Mouse (Mus musculus) adrenal gland, postnatal 36 days (tissue): ENCODE results near the gene Slc25a17. TPM values are rescaled to one million over a fixed set of nuclear protein-coding genes. Genes with fewer than 3 reads are reported as not detected.

Source experiments
- DNase-seq, 2 experiments: peaks; one replicate each; pipeline ENCODE4 v3.0.0; 2021; ENCODE audit warnings: mixed read lengths in 1 of 2
- total RNA-seq, 2 experiments: library from RNA; stranded (reverse); gene quantifications; 2 replicates each; pipeline ENCODE4 v1.2.3; 2021

Slc25a17 gene
- total RNA-seq, 2 experiments from 2014 or later, result 79.2 to 106 TPM

DNA sequence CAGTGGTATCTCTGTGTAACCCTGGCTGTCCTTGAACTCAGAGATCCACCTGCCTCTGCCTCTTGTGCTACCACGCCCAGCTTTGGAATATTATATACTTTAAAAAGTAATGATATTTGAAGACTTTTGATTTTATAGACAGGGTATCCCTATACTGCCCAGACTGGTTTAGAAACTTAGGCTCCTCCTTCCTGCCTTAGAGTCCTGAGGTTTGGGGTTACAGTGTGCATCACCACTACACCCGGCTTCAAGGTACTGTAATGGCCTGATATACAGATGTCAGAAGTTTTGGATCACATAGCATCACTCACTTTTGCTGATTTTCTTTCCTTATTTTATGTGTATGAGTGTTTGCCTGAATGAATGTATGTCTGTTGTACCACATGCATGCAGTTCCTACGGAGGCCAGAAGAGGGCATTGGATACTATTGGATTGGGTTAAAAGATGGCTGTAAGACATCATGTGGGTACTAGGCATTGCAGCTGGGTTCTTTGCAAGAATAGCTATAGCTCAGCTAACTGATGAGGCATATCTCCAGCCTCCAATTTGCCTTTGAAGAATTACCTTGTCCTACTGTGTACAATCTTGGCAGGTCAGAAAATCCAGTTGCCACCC, 5.4 kb downstream of the Slc25a17 start:
- DNase-seq, result peak; percentile 64 to 72

DNA sequence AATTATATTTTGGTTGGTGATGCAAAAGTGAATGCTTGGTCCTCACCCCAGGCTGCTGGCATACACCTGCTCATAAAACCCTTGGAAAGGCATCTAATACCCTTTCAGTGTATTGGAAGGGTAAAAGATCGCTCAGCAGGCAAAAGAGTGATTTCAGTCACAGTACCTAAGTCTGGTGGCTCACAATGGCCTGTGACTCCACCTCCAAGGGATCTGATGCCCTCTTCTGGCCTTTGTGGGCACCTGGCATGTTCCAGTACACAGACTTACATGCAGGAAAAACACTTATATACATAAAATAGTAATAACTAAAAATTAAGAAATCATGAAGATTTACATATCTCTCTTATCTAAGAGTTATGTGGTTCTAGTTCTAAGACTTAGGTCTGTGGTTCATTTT, 8.0 kb downstream of the Slc25a17 start:
- DNase-seq, result peak; percentile 32 to 33

DNA sequence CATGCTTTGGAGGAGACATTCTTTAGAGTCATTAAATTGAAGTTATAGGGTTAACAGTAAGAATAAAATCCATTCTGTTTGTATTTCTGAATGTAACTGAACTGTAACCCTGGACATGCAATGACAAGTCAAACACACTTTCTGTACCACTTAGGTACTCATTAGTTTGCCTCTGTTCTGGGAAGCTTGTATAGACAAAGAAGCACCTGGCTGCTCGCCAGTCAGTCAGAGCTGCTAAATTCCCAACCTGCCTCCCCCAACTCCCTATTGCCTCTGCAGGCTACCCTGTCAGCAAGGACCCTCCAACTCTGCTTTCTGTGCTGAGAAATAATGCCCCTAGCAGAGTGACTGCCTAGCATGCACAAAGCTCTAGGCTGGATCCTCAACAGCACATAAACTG, 10.2 kb downstream of the Slc25a17 start:
- DNase-seq, result no peak

DNA sequence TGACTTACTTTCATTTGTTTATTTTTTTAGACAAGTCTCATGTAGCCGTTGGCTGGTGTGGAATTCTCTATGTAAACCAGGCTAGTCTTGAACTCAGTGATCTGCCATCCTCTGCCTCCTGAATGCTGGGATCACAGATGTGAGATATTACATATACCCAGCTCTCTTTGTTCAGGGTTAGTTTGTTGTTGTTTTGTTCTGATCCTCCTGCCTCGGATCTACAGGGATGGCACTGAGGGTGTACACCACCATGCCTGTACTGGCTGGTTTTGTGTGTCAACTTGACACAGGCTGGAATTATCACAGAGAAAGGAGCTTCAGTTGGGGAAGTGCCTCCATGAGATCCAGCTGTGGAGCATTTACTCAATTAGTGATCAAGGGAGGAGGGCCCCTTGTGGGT, 12.2 kb downstream of the Slc25a17 start:
- no peak for DNase-seq

GRCm38 (mm10) chr15:81347466-81347865, 13.1 kb downstream of the Slc25a17 start:
- DNase-seq, result no peak

- DNase-seq, result no peak
Measured at GRCm38 (mm10) chr15:81341426-81341825, 19.2 kb downstream of the Slc25a17 start.

DNA sequence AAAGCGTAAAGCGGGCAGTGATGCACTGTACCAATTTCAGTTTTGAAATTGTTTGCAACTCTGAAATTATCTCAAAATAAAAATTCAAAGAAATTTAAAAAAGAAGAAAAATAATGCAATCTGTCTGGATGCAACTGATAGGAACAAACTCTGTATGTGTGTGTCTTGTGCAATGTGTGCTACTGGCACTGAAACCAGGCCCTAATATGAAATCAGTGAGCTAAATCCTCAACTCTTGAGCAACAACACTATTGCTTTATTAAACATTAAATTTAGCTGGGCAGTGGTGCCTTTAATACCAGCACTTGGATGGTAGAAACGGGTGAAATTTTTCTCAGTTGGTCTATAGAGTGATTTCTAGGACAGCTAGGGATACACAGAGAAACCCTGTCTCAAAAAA, 21.5 kb downstream of the Slc25a17 start:
- no peak for DNase-seq

DNA sequence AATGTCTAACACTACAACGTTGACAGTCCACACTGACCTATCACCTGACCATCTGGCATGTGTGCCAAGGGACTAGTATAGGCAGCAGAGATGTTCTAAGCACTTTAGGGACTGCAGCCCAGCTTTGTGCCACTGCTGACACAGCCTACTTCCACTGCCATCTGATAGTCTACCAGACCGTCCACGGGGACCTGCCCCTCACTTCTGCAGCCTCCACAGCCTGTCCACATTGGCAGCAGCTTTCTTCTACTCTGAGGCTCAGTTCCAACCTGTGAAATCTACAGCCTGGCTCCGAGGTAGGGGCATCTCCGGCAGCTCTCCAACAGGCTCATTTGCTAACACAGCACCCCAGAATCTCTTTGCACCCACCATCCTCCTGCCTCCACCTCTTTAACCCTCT, 24.1 kb downstream of the Slc25a17 start:
- DNase-seq, result no peak

- DNase-seq, result no peak
Measured at GRCm38 (mm10) chr15:81332517-81332916, 28.1 kb downstream of the Slc25a17 start.

GRCm38 (mm10) chr15:81330816-81331433, 29.7 kb downstream of the Slc25a17 start:
- no peak for DNase-seq

DNA sequence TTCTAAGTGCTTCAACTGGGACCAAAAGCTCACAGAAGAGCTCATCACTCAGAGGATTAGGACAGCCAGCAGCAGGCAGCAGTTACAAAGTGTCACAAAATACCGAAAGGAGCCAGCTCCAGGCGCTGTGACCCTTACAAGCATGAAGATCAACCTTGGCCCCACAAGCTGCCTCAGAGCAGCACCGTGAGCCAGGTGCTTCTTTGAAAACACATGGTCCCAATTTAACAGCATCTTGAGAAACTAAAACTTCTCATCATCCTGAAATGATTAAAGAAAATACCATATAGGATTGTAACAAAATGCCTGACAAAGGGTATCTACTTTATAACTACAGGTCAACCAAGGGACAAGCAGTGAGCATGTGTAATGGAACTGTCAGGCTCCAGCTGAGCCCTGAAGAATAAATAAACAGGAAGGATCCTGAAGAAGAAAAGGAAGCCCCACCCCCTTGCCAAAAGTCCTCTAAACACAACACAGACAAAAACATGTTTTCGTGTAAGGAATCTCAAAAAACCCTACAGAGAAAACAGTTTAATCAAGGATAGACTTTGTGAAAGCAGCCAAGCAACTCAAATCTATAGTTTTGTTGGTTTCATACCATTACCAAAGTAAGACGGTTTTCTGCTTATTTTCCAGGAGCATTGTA, 30.8 kb downstream of the Slc25a17 start:
- no peak for DNase-seq

DNA sequence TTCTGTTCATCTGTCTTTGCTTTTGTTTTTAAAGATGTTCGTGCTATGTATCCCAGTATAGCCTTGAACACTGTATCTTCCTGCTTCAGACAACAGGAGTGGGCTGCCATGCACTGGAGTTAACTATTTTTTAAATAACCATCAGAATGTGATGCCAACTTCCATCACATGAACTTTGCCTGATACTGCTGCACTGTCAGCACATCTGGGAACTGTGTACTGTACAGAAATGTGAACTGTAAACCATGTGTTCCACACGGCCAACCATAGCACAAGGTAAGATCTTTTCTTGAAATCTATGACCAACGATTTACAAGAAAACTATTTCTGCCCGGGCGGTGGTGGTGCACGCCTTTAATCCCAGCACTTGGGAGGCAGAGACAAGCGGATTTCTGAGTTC, 33.1 kb downstream of the Slc25a17 start:
- no peak for DNase-seq

DNA sequence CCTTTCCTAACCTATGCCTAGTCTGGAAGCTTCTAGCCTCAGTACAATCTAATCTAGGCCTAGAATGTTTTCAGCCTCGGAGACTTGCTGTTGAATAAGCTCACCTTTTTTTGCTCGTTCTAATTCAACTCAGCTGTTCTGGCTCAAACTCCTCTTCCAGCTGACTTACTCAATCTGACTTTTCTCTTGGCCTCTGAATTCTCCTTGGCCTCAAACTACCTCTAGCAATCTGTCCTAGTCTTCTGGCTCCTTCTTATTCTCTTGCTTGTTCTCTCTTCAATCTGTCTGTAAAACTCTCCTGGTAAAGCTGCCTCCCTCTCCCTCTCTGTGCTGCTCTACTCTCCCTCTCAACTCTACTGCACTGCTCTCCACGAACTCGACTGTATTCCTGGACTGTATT, 35.6 kb downstream of the Slc25a17 start:
- DNase-seq, result no peak

- DNase-seq, result no peak
Measured at GRCm38 (mm10) chr15:81320137-81320536, 40.5 kb downstream of the Slc25a17 start.

GRCm38 (mm10) chr15:81319462-81319861, 41.1 kb downstream of the Slc25a17 start:
- DNase-seq, result no peak

DNA sequence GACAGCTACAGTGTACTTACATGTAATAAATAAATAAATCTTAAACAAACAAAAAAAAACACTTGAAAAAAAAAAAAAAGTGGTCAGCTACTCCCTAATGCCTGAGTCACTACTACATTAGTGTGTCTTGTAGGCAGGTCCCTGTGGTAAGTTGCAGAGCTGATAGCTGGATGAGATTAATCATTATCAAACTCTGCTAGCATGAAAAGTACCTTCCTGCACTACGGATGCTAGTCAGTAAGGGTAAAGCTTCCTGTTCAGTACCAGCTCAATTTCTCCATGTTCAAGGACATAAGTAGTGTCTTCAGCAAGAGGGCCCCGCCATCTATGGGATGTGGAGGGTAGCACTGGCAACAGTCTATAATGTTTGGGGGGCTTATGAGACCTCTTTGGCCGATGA, 46.7 kb downstream of the Slc25a17 start:
- no peak for DNase-seq

DNA sequence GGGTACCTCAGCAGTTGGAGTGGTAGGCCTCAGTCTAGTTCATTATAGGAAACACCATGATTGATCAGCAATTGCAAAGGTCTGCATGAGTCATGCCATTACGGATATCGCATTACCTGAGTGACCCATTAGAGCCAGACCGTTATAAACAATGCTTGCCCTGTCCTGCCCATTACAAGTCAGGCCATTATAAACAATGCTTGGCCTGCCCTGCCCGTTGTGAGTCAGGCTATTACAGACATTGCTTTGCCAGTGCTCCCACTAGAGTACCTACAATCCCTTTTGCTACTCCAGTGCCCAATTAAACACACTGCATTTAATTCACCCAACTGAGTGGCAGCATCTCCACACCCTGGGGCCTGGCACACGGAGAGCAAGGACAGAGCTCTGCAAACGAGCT, 49.6 kb downstream of the Slc25a17 start:
- no peak for DNase-seq

GRCm38 (mm10) chr15:81310353-81310752, 50.3 kb downstream of the Slc25a17 start:
- DNase-seq, result no peak

DNA sequence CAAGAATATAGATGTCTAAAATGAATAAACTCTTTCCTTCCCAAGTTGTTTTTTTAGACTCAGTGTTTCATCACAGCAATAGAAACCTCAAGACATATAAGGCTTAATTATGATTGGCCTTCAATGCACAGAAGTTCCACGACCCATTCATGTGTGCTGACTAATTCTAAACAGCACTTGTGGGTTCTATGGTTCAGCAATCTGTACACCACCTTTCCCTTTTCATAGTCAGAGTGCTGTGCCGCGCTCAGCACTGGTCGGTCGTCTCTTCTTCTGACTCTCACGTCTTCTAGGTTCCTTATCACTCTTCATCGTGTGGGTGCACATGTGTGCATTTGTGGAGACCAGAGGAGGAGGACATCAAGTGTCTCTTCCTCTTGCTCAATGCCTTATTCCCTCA, 52.6 kb downstream of the Slc25a17 start:
- no peak for DNase-seq

DNA sequence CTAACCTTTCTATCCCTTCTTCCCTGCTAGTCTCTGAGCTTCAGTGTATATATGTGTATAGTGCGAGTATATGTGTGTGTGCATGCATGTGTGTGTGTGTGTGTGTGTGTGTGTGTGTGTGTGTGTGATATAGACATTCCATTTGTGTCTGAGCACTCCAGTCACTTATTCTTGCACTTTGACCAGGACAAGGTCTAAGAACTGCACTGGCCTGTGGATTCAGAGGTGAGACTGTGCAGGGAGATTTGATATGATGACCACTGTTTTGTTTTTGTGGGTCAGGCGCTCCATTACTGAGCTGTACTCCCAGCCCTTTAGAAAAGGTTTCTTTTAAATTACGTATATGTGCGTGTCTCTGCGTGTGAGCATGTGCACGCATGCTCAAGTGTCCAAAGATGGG, 54.1 kb downstream of the Slc25a17 start:
- no peak for DNase-seq

- no peak for DNase-seq
Measured at GRCm38 (mm10) chr15:81305035-81305434, 55.6 kb downstream of the Slc25a17 start.

- DNase-seq, result no peak
Measured at GRCm38 (mm10) chr15:81304006-81304405, 56.6 kb downstream of the Slc25a17 start.

- peak in 1 of 2 experiments; percentile 33 for DNase-seq
Measured at GRCm38 (mm10) chr15:81302151-81302808, 58.3 kb downstream of the Slc25a17 start.
